Mouse (Mus musculus): ENCODE measurements around the gene Tff3.

Tff3 gene

GRCm38 (mm10) chr17:31129452-31129851, at the start of gene Tff3:
Gene Tff3, minus strand, starts transcription at chr17:31129646.
- DNase-seq (ENCODE audit: low read depth, low spot score) = no peak

GRCm38 (mm10) chr17:31176321-31176720, 46.9 kb upstream of the Tff3 start:
- DNase-seq (ENCODE audit: low read depth, low spot score) = no peak

- no peak for DNase-seq (ENCODE audit: low read depth, low spot score)
Measured at GRCm38 (mm10) chr17:31169796-31170195, 40.4 kb upstream of the Tff3 start.

GRCm38 (mm10) chr17:31165127-31165526, 35.7 kb upstream of the Tff3 start, which contains the start of gene Tff1:
Gene Tff1, minus strand, starts transcription at chr17:31165277.
- no peak for DNase-seq (ENCODE audit: low read depth, low spot score)

DNA sequence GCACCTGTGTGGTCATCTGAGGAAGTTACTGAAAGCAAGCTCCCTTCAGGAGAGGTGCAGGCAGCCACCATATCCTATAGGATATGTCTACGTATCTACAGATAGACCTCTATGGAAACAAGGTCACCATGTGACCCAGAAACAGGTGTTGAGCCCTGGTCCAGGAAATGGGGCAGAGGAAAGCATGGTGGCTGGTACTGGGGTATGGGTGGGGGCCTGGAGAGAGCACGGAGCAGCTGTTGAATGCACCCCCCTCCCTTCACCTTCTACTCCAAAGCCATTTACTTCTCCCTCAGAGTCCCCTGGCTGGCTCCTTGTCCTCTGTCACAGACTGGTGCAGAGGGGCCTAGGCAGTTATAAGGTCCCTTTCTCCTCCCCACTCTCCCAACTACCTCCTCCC, 34.4 kb upstream of the Tff3 start:
- no peak for DNase-seq (ENCODE audit: low read depth, low spot score)

GRCm38 (mm10) chr17:31162607-31163006, 33.2 kb upstream of the Tff3 start:
- no peak for DNase-seq (ENCODE audit: low read depth, low spot score)

DNA sequence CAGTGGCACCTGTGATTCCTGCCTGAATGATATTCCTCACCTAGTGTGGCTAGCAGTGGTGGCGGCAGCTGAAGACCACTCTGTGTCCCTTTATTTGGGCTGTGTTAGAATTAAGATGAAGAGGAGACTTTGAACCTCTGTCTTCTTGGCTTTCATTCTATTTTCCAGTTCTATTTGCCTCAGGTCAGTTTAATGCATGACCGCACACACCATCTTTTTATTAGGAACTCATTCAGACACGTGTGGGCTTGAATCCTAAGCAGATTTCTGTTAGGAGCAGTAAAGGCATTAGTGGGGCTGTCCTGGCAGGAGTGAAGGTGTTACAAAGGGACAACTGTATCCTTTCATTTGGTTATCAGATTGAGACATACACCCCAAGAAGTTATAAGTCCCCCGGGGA, 30.8 kb upstream of the Tff3 start:
- no peak for DNase-seq (ENCODE audit: low read depth, low spot score)

- no peak for DNase-seq (ENCODE audit: low read depth, low spot score)
Measured at GRCm38 (mm10) chr17:31157921-31158320, 28.5 kb upstream of the Tff3 start.

- DNase-seq (ENCODE audit: low read depth, low spot score) = no peak
Measured at GRCm38 (mm10) chr17:31153785-31154184, 24.3 kb upstream of the Tff3 start.

DNA sequence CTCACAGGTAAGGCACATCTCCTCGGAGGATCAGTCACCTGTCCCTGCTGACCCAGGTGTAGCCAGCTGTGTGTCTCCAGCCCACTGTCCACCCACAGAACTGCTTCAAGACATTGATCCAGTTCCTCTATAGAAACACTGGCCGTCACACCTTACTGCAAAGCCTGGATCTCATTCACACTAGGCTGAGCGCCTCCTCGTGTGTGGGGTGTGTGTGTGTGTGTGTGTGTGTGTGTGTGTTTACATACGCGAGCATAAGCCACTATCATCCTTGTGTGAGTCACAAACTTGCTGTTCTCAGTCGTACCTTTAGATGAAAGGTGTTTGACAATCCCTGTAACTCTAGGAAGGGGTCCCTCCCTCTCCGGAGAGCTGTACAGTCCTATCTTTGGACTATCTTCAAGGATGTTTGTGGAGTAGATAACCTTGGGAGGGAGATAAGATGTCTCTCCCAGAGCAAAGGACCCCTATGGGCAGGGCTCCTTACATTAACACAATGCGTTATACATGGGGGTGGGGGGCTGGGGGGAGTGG, 23.6 kb upstream of the Tff3 start:
- no peak for DNase-seq (ENCODE audit: low read depth, low spot score)

- no peak for DNase-seq (ENCODE audit: low read depth, low spot score)
Measured at GRCm38 (mm10) chr17:31152512-31152911, 23.1 kb upstream of the Tff3 start.

DNA sequence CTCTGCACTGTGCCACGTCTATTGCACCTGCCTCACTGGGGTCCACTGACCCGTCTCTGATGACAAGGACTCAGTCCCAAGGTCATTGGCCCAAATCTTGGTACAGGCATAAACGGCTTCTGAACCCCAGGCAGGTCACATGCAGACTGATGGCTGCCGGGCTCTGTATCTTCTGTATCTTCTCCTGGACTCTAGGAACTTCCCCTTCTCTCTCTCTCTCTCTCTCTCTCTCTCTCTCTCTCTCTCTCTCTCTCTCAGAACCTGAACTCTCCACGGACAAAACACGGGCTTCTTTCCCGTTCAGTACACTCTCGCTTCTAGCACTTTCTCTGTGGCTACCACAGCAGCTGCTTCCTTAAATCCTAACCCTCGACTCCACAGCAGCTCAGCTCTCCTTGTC, 16.6 kb upstream of the Tff3 start:
- no peak for DNase-seq (ENCODE audit: low read depth, low spot score)

DNA sequence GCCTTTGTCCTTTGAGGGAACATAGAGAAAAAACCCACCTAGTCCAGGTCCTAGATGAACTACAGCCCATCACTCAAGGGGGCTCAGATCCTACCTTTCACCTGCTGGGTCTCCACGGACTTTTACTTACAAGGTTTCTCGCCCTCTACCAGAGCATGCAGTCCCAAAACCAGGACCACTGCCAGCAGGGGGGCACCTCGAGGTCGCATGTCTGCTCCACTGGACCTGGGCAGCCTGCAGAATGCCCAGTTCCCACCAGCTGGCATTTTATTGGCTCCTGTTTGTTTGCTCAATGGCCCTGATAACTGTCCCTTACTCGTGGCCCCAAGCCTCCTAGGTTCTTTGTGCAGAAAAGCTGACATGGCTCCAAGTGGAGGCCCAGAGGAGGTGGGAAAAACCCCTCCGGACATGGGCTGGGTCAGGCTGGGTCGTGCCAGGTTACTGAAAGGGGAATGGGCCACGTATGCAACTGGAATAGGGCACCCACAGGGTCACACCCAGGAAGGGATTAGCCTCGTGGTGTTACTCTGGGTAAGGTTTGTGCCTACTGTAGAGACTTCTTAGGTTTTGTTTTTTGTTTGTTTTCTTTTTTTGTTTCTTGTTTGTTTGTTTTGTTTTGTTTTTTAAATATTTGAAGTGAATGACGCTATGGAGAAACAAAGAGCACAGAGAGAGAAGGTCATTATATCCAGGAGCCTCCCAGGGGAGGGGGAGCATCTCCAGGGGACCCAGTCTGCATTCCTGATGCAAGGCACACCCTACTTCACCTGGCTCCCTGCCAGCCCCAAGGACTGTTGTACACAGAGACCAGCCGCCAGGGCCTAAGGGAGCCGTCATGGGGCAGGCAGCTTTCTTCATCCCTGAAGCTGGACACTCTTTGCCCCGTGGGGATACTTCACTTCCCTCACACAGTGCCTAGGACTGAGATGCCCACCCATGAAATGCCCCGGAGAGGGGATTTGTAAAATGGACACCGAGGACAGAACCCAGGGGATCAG, 14.9 kb upstream of the Tff3 start, which contains the start of gene Tff2:
Gene Tff2 (minus strand): TSS at position 243 of the 998 bp plus-strand sequence.
- DNase-seq (ENCODE audit: low read depth, low spot score) = no peak

DNA sequence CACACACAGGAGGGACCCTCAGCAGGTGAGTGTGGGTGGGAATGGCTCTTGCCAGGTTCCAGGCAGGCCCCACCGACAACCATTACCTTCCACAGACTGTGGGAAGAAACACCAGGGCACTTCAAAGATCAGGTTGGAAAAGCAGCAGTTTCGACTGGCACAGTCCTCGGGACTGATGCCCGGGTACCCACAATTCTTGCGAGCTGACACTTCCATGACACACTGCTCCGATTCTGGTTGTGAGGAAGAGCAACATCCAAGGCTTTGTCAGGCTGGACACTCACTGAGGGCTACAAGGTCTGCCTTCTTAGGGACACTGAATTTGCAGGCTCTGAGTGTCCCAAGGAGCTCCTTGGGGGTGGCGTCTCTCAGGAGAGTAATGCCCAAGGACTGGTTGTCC, 12.7 kb upstream of the Tff3 start:
- no peak for DNase-seq (ENCODE audit: low read depth, low spot score)

- DNase-seq (ENCODE audit: low read depth, low spot score) = peak; percentile 49
Measured at GRCm38 (mm10) chr17:31138398-31138797, 9.0 kb upstream of the Tff3 start.

- no peak for DNase-seq (ENCODE audit: low read depth, low spot score)
Measured at GRCm38 (mm10) chr17:31136821-31137220, 7.4 kb upstream of the Tff3 start.

GRCm38 (mm10) chr17:31136291-31136690, 6.8 kb upstream of the Tff3 start:
- no peak for DNase-seq (ENCODE audit: low read depth, low spot score)

DNA sequence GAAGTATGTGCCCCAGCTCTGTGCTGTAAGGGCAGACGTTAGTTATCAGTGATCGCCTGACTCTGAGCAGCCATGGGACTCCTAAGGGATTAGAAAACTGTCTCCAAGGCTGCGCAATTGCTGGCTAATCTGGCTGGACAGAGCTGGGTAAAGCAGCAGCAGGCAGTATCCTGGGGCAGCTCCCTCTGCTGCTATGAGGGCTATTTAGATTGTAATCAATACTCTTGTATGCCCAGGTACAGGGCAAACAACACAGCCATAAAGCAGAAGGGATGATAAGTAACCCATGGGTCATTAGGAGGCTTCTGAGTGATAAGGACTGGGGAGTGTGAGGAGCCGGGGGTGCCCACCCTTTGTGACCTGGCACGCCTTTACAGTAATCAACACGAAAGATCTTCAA, 5.5 kb upstream of the Tff3 start:
- DNase-seq (ENCODE audit: low read depth, low spot score) = no peak

GRCm38 (mm10) chr17:31133776-31134175, 4.3 kb upstream of the Tff3 start:
- DNase-seq (ENCODE audit: low read depth, low spot score) = no peak

- DNase-seq (ENCODE audit: low read depth, low spot score) = no peak
Measured at GRCm38 (mm10) chr17:31131269-31131821, 1.9 kb upstream of the Tff3 start.

DNA sequence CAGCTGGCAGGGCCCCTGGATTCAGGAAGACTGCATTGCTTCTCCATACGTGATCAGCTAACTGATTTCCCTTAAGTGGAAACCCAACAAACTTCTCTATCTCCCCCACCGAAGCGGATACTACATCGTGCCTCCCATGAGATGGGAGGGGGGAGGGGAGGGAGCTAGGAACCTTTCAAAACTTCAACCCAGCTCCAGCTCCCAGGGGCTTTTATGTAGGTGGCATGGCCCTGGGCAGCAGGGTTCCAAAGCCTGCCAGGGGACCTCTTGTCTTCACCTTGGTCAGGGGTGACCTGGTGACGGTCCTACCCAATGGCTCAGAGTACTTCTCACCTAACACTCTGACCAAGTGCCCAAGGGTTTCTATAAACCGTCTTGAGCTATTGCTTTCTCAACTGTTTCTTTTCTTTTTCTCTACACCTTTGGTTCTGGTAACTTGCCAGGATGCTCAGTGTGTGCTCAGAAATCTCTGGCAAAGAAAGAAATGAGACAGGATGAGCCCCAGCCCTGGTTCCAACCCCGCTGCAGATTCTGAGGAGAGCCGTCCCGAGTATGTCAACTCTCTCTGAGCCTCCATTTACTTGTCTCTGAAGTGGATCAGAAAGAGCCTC, 633 bp downstream of the Tff3 start:
- no peak for DNase-seq (ENCODE audit: low read depth, low spot score)

Data from retina, adult 2 months (tissue).